Mouse (Mus musculus) heart, postnatal 0 days (tissue): ENCODE measurements around the gene Stk10. TPM values are rescaled to one million over a fixed set of nuclear protein-coding genes. Genes with fewer than 3 reads are reported as not detected.

ENCODE experiments used
- ATAC-seq: fragments of 200-750 bp; cut with Nextera tagmentation; 2 replicates; pipeline ENCODE4 v1.8.0; 2017; ENCODE audit warnings: low read depth, moderate number of reproducible peaks, moderate library complexity; ENCODE audit not compliant: insufficient read depth
- DNase-seq: peaks from one replicate; pipeline ENCODE4 v3.0.0-alpha.2; 2016; ENCODE audit warnings: low spot score
- H3K27ac ChIP-seq: fragments of 300-500 bp; sonication (generic); 2 replicates; pipeline ENCODE4 v1.5.1; 2014; ENCODE audit warnings: low read depth, mild to moderate bottlenecking
- H3K27me3 ChIP-seq: fragments of 300-500 bp; sonication (generic); 2 replicates; pipeline ENCODE4 v1.6.1; 2014; ENCODE audit warnings: low read length, mixed read lengths; ENCODE audit not compliant: control insufficient read depth, insufficient read depth
- H3K36me3 ChIP-seq: fragments of 300-500 bp; sonication (generic); replicated peaks from 2 replicates; pipeline ENCODE4 v1.6.1; 2014; ENCODE audit warnings: low read length, mixed read lengths; ENCODE audit not compliant: control insufficient read depth, insufficient read depth
- H3K4me1 ChIP-seq: fragments of 300-500 bp; sonication (generic); 2 replicates; pipeline ENCODE4 v1.6.1; 2014; ENCODE audit warnings: antibody characterized with exemption; ENCODE audit not compliant: control insufficient read depth, insufficient read depth
- H3K4me2 ChIP-seq: fragments of 300-500 bp; sonication (generic); 2 replicates; pipeline ENCODE4 v1.6.1; 2014; ENCODE audit warnings: low read depth, mild to moderate bottlenecking, low read length, moderate library complexity
- H3K4me3 ChIP-seq: fragments of 300-500 bp; sonication (generic); 2 replicates; pipeline ENCODE4 v1.5.1; 2014; ENCODE audit warnings: low read depth, low read length
- H3K9ac ChIP-seq: fragments of 300-500 bp; sonication (generic); replicated peaks from 2 replicates; pipeline ENCODE4 v1.6.1; 2014; ENCODE audit warnings: low read depth, low read length, mixed read lengths
- H3K9me3 ChIP-seq: fragments of 300-500 bp; sonication (generic); replicated peaks from 2 replicates; pipeline ENCODE4 v1.6.1; 2016; ENCODE audit warnings: low read length; ENCODE audit not compliant: control insufficient read depth
- CTCF ChIP-seq: IDR thresholded peaks from 2 replicates; pipeline ENCODE4 v1.5.1; 2016; ENCODE audit warnings: antibody characterized with exemption, control low read depth, low read depth
- EP300 ChIP-seq: IDR thresholded peaks from 2 replicates; pipeline ENCODE4 v1.6.1; 2016; ENCODE audit warnings: antibody characterized with exemption, low read depth
- WGBS: fragments of 180-500 bp; shearing (Covaris S2); extraction: QIAGEN DNeasy Blood & Tissue Kit; methylation state at CpG from one replicate; pipeline ENCODE4 v1.1.7; 2014; 5-methylcytosine and 5-hydroxymethylcytosine counted together
- polyA plus RNA-seq: library from polyadenylated mRNA; unstranded; fragments of >200 nt; fragmentation: Nextera tagmentation; extraction: Ambion mirVana; gene quantifications from 2 replicates; pipeline ENCODE4 v1.2.1, GENCODE M21; 2015
- total RNA-seq: library from RNA; depleted of rRNA; stranded (reverse); fragments of >200 nt; gene quantifications from 2 replicates; pipeline ENCODE4 v1.2.3, GENCODE M21; 2014; ENCODE audit warnings: low replicate concordance

Stk10 gene
- total and polyA plus RNA-seq, 2 experiments from 2014 or later, result 1.6 to 4.3 TPM

DNA sequence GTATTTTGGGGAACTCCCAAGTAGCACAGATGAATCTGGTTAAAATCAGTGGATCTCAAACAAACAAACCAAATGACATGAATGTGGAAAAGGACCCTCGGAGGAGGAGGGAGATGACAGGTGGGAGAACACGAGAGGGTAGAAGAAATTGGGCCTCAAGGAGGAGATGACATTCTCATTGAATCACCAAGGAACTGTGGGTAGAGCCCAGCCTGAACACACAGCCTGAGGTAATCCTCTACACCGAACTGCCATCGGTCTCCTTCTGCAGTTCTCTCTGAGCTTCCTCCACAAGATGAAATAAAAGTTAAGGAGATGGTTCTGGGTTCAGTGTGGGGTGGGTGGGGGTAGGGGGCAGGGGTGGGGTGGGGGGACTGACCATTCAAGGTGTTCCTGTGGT, 6.1 kb upstream of the Stk10 start:
- Histone ChIP-seq H3K36me3 (no peaks in the 10 kb centered on the region), H3K27me3 (no peaks in the 10 kb centered on the region), H3K4me3 (no peak overlapping the region), H3K9me3 (no peaks in the 10 kb centered on the region), H3K27ac (no peak overlapping the region), H3K9ac (no peak overlapping the region), H3K4me2 (no peak overlapping the region), H3K4me1 (0 out of 2 replicates have a peak, but pooled peaks cover under 1% of the 10 kb centered on the region)
- no peak for TF ChIP-seq CTCF
- TF ChIP-seq EP300, result no peak
- ATAC-seq (no peak), DNase-seq (no peak)
- 74% methylated on average over 4 of the region's 4 CpGs for WGBS

DNA sequence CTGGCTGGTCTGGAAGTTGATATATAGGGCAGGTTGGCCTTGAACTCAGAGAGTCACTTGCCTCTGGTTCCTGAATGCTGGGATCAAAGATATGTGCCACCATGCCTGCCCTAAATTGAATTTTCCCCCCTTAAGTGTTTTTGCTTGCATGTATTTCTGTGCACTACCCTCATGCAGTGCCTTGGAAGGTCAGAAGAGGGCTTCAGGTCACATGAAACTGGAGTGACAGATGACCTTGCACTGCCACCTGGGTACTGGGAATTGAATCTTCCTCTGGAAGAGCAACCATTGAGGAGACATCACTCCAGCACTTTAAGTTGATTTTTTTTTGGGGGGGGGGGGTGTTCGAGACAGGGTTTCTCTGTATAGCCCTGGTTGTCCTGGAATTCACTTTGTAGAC, 3.0 kb upstream of the Stk10 start:
- no peak for ATAC-seq
- 57% methylated on average over 1 of the region's 1 CpGs for WGBS

GRCm38 (mm10) chr11:32531871-32532764, 987 bp upstream of the Stk10 start, which contains the start of gene Efcab9:
TSS of gene Efcab9 (minus strand) at chr11:32532081.
- Histone ChIP-seq H3K9me3 (no peaks in the 10 kb centered on the region), H3K4me1 (peaks cover 6% of the 10 kb centered on the region; the same call in 1 of the 2 replicates), H3K4me2 (peak within 1 kb of the TSS; percentile 97), H3K27me3 (no peaks in the 10 kb centered on the region), H3K9ac (peak within 1 kb of the TSS; percentile 49), H3K4me3 (peak within 1 kb of the TSS; percentile 73), H3K27ac (peak within 1 kb of the TSS; percentile 55; the same call in 1 of the 2 replicates), H3K36me3 (no peaks in the 10 kb centered on the region)
- ATAC-seq (no peak), DNase-seq (no peak)
- 3% methylated on average over 33 of the region's 33 CpGs for WGBS
- TF ChIP-seq EP300 (no peak), CTCF (no peak)

More for the DNA sequence above, 3.0 kb upstream of the Stk10 start:
- DNase-seq, result no peak
- Histone ChIP-seq H3K36me3 (no peaks in the 10 kb centered on the region), H3K9me3 (no peaks in the 10 kb centered on the region), H3K4me1 (peaks cover 6% of the 10 kb centered on the region; the same call in 1 of the 2 replicates), H3K4me3 (no peak overlapping the region), H3K27me3 (no peaks in the 10 kb centered on the region), H3K9ac (no peak overlapping the region), H3K27ac (no peak overlapping the region), H3K4me2 (no peak overlapping the region)
- peak; percentile 45 for TF ChIP-seq CTCF
- TF ChIP-seq EP300, result no peak

DNA sequence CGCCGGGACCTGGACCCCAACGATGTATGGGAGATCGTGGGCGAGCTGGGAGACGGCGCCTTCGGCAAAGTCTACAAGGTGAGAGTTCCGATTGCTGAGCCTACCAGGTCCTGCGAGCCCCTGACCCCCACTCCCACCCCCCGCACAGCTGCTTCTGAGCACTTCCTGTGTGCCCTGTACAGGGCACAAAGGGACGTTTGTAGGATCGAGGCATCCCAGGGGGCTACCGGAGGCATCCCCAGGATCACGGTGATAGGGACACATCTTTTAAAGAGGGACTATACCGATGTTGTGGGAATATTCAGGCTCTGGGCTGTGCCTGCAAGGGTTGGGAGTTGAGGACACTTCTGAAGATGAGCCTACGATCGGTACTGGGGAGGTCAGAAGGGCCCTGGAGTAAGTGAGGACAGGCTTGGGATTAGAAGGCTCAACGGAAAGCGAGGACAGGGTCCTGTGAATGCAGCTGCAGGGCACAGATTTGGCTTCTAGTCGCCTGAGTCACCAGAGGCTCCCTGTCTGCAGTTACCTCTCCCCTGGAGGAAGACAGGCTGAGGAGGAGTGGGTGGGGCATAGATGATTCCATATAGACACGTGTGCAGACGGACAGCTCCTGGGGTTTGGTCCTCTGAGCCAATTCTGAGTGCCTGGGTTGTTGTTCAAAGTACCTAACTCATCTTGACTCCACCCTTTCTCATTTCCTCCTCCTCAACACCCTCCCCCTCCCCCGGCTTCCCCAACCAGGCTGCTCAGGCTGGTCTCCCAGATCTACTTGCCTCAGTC, 567 bp downstream of the Stk10 start:
- TF ChIP-seq CTCF (no peak), EP300 (no peak)
- H3K27me3 ChIP-seq, result no peaks in the 10 kb centered on the region
- H3K27ac ChIP-seq, result peak overlapping the region; percentile 17; the same call in 1 of the 2 replicates
- DNase-seq (no peak), ATAC-seq (peak; percentile 7; the same call in 1 of the 2 replicates)
- 3% methylated on average over 24 of the region's 24 CpGs for WGBS
- peaks cover 14% of the 10 kb centered on the region for H3K4me1 ChIP-seq
- peak overlapping the region; percentile 73 for H3K4me3 ChIP-seq
- H3K9ac ChIP-seq, result peak overlapping the region; percentile 49
- H3K36me3 ChIP-seq, result no peaks in the 10 kb centered on the region
- H3K9me3 ChIP-seq, result no peaks in the 10 kb centered on the region
- peak overlapping the region; percentile 97 for H3K4me2 ChIP-seq

GRCm38 (mm10) chr11:32534453-32535075, 1.5 kb downstream of the Stk10 start:
- Histone ChIP-seq H3K9me3 (no peaks in the 10 kb centered on the region), H3K4me3 (peak overlapping the region; percentile 73), H3K9ac (no peak overlapping the region), H3K4me2 (peak overlapping the region; percentile 97), H3K27ac (peak overlapping the region; percentile 10; the same call in 1 of the 2 replicates), H3K27me3 (no peaks in the 10 kb centered on the region), H3K4me1 (peaks cover 20% of the 10 kb centered on the region), H3K36me3 (no peaks in the 10 kb centered on the region)
- DNase-seq (no peak), ATAC-seq (no peak)
- TF ChIP-seq CTCF, result no peak
- 75% methylated on average over 7 of the region's 7 CpGs for WGBS
